Mouse (Mus musculus) heart, postnatal 25 days (tissue): ENCODE measurements around the gene Lurap1l. TPM values are rescaled to one million over a fixed set of nuclear protein-coding genes. Genes with fewer than 3 reads are reported as not detected.

Source experiments
- DNase-seq: peaks from one replicate; pipeline ENCODE4 v3.0.0; 2022; ENCODE audit warnings: low spot score
- intact Hi-C: fragments of 180-260 bp; cut with DNase I; formaldehyde crosslinking; loops from one replicate; pipeline ENCODE4 v1.15.1; 2025
- microRNA-seq: library from miRNA; unstranded; fragments of <30 nt; microRNA quantifications from one replicate; pipeline ENCODE4 v1.2.0, GENCODE M21; 2022
- total RNA-seq, 2 experiments: library from RNA; stranded (reverse); gene quantifications; 2 replicates each; pipeline ENCODE4 v1.2.3; 2021

Lurap1l gene
- total RNA-seq, 2 experiments from 2014 or later = 2.0 to 2.1 TPM

- DNase-seq = no peak
- intact Hi-C loops = no loop called here
Observed at GRCm38 (mm10) chr4:80967526-80967925, 57.1 kb downstream of the Lurap1l start.

DNA sequence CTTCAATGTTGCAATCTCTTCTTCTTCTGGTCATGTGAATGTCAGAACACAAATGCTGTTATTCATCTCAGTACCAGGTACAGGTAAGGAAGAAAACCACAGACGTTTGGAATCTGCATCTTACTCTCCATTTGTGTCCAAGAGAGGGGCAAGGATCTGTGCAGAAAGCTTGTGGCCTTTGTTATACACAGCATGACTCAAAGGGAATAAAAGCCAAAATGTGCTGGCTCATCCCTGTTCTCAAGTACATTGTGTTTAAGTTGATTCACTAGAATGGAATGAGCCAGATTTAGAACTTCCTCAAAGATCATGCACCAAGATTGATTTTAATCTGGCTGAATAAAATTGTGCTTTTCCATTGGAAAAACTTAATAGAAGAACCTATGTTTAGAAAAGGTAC lies 61.4 kb downstream of the Lurap1l start:
- intact Hi-C loops = no loop called here
- DNase-seq = no peak

DNA sequence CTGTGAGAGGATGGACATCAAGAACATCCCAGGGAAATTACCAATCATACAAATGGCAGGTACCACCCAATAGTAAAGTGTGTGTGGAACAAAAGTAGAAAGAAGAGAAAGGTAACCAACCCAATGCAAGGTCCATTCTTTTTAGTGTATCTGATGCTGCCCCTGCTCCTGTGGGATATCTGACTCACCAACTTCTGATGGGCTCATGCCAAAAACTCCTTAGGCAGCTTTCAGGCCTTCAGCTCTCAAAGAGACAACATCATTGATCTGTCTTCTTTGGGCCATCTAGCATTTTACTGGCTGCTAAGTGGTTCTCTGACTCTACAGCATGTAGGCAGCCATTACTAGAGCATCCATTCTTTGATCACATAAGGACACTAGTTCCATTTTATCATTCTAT lies 63.5 kb downstream of the Lurap1l start:
- DNase-seq = no peak
- intact Hi-C loops = no loop called here

- DNase-seq = no peak
- intact Hi-C loops = no loop called here
Observed at GRCm38 (mm10) chr4:80990819-80991218, 80.4 kb downstream of the Lurap1l start.

DNA sequence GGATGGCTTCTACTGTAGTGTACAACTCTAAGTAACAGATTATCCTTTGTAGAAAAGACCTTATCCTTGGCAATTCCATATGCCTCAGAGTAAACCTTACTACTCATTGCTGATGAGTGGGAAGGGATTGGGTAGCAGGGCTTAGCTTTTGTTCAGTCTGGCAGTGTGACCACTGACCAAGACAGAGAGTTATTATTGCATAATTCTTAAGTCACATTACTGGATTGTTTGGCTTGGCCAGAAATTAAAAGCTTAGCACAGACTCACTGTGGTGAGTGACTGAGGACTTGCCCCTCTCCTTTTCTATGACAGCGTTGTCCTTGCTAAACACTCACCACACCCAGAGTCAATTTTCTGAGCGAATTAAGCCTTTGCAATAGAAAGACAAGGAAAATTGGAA lies 93.1 kb downstream of the Lurap1l start:
- no peak for DNase-seq
- intact Hi-C loops = no loop called here

Small RNA genes within 50 kb of the gene (microRNA-seq; reads per million reads assigned to microRNA genes)
- not detected for gene Gm27452

Other genes starting within 250 kb of the Lurap1l start
- gene Tyrp1, start 76.5 kb upstream of the Lurap1l start, total RNA-seq = under 1 TPM in 1 of 2 experiments, not detected in 1; 0.08 TPM